Mouse (Mus musculus) small intestine, adult 2 months (tissue): ENCODE measurements around the gene Prkg1. TPM values are rescaled to one million over a fixed set of nuclear protein-coding genes. Genes with fewer than 3 reads are reported as not detected.

Experiments
- H3K27ac ChIP-seq: fragments of 200-500 bp; 2 replicates; pipeline ENCODE4 v1.5.1; 2012; ENCODE audit warnings: low read depth, low read length, control low read depth, inconsistent platforms; ENCODE audit not compliant: insufficient read depth
- H3K27me3 ChIP-seq: fragments of 200-500 bp; 2 replicates; pipeline ENCODE4 v1.6.1; 2012; ENCODE audit warnings: mild to moderate bottlenecking, moderate library complexity, low read length, inconsistent platforms; ENCODE audit not compliant: control insufficient read depth, insufficient read depth
- H3K36me3 ChIP-seq: fragments of 200-500 bp; 2 replicates; pipeline ENCODE4 v1.6.1; 2012; ENCODE audit warnings: mild to moderate bottlenecking, low read length, control low read depth, inconsistent platforms; ENCODE audit not compliant: control insufficient read depth, insufficient read depth
- H3K4me1 ChIP-seq: fragments of 200-500 bp; 2 replicates; pipeline ENCODE4 v1.6.1; 2012; ENCODE audit warnings: low read length, inconsistent platforms, mixed read lengths; ENCODE audit not compliant: control insufficient read depth, insufficient read depth, insufficient read length
- H3K4me3 ChIP-seq: fragments of 200-500 bp; 2 replicates; pipeline ENCODE4 v1.5.1; 2012; ENCODE audit warnings: low read depth, mild to moderate bottlenecking, control low read depth, inconsistent platforms, low read length, moderate library complexity
- CTCF ChIP-seq: fragments of 200-500 bp; IDR thresholded peaks from 2 replicates; pipeline ENCODE4 v1.5.1; 2012; ENCODE audit warnings: low read depth, mild to moderate bottlenecking, control low read depth, inconsistent platforms, low read length, moderate library complexity, mixed read lengths; ENCODE audit not compliant: insufficient replicate concordance, insufficient read length; ENCODE audit errors: extremely low read depth
- POLR2A ChIP-seq: fragments of 200-500 bp; IDR thresholded peaks from 2 replicates; pipeline ENCODE4 v1.6.1; 2012; ENCODE audit warnings: low read depth, mild to moderate bottlenecking, control low read depth, inconsistent platforms, low read length, moderate library complexity
- WGBS: fragments of 180-500 bp; shearing (Covaris S2); methylation state at CpG from one replicate; pipeline ENCODE4 v1.1.7; 2018; 5-methylcytosine and 5-hydroxymethylcytosine counted together
- polyA plus RNA-seq: library from polyadenylated mRNA; depleted of rRNA; stranded (reverse); fragments of >200 nt; gene quantifications from 2 replicates; pipeline ENCODE4 v1.2.3, GENCODE M21; 2012

Gene Prkg1
- polyA plus RNA-seq, 1 experiment: 1.0 TPM

- no peak for TF ChIP-seq CTCF
- no peak for TF ChIP-seq POLR2A
- Histone ChIP-seq H3K4me3 (no peak overlapping the region), H3K27me3 (no peaks in the 10 kb centered on the region), H3K4me1 (no peaks in the 10 kb centered on the region), H3K36me3 (no peaks in the 10 kb centered on the region), H3K27ac (no peak overlapping the region)
- 78% methylated on average over 3 of the region's 3 CpGs for WGBS
Measured at GRCm38 (mm10) chr19:31097857-31098256, 667.0 kb downstream of the Prkg1 start.

- Histone ChIP-seq H3K4me3 (peak overlapping the region; percentile 85), H3K27ac (no peak overlapping the region), H3K27me3 (no peaks in the 10 kb centered on the region), H3K36me3 (peaks cover 2% of the 10 kb centered on the region), H3K4me1 (peaks cover 14% of the 10 kb centered on the region)
- TF ChIP-seq POLR2A: no peak
- TF ChIP-seq CTCF: no peak
- WGBS: 97% methylated on average over 8 of the region's 8 CpGs
Measured at GRCm38 (mm10) chr19:31083761-31084160, 681.1 kb downstream of the Prkg1 start.

- no peaks in the 10 kb centered on the region for H3K27me3 ChIP-seq
- H3K27ac ChIP-seq: peak within 1 kb of the TSS; percentile 50
- peaks cover 2% of the 10 kb centered on the region for H3K36me3 ChIP-seq
- 3% methylated on average over 56 of the region's 56 CpGs for WGBS
- H3K4me3 ChIP-seq: peak within 1 kb of the TSS; percentile 85
- H3K4me1 ChIP-seq: peaks cover 14% of the 10 kb centered on the region
- TF ChIP-seq POLR2A (no peak; the same call in 1 of the 2 replicates), CTCF (no peak)
Measured at GRCm38 (mm10) chr19:31082662-31083429, 682.0 kb downstream of the Prkg1 start, which contains the start of gene Cstf2t. Gene Cstf2t (plus strand): TSS chr19:31082837.

- no peak overlapping the region for H3K27ac ChIP-seq
- H3K36me3 ChIP-seq: peaks cover 2% of the 10 kb centered on the region
- no peaks in the 10 kb centered on the region for H3K27me3 ChIP-seq
- H3K4me1 ChIP-seq: peaks cover 14% of the 10 kb centered on the region
- 19% methylated on average over 7 of the region's 7 CpGs for WGBS
- peak overlapping the region; percentile 85 for H3K4me3 ChIP-seq
- TF ChIP-seq CTCF: no peak
- no peak for TF ChIP-seq POLR2A
Measured at GRCm38 (mm10) chr19:31082226-31082625, 682.6 kb downstream of the Prkg1 start.

GRCm38 (mm10) chr19:31078241-31078640 lies 686.6 kb downstream of the Prkg1 start:
- Histone ChIP-seq H3K27me3 (no peaks in the 10 kb centered on the region), H3K36me3 (no peaks in the 10 kb centered on the region), H3K27ac (no peak overlapping the region), H3K4me3 (no peak overlapping the region), H3K4me1 (peaks cover under 1% of the 10 kb centered on the region; the same call in 1 of the 2 replicates)
- no peak for TF ChIP-seq POLR2A
- no peak for TF ChIP-seq CTCF
- 59% methylated on average over 3 of the region's 3 CpGs for WGBS

GRCm38 (mm10) chr19:31076106-31076505 lies 688.7 kb downstream of the Prkg1 start:
- H3K4me3 ChIP-seq: no peak overlapping the region
- TF ChIP-seq POLR2A: no peak
- no peaks in the 10 kb centered on the region for H3K27me3 ChIP-seq
- no peak overlapping the region for H3K27ac ChIP-seq
- no peaks in the 10 kb centered on the region for H3K36me3 ChIP-seq
- H3K4me1 ChIP-seq: no peaks in the 10 kb centered on the region
- WGBS: 80% methylated on average over 4 of the region's 4 CpGs

GRCm38 (mm10) chr19:31074717-31075063 lies 690.1 kb downstream of the Prkg1 start:
- Histone ChIP-seq H3K36me3 (no peaks in the 10 kb centered on the region), H3K27ac (no peak overlapping the region), H3K4me3 (no peak overlapping the region), H3K4me1 (no peaks in the 10 kb centered on the region), H3K27me3 (no peaks in the 10 kb centered on the region)
- no peak for TF ChIP-seq CTCF
- TF ChIP-seq POLR2A: no peak
- WGBS: 15% methylated on average over 3 of the region's 3 CpGs
